Mouse (Mus musculus) heart, postnatal 0 days (tissue): ENCODE results near the gene Tbl1xr1. TPM values are rescaled to one million over a fixed set of nuclear protein-coding genes. Genes with fewer than 3 reads are reported as not detected.

Source experiments
- ATAC-seq: fragments of 200-750 bp; cut with Nextera tagmentation; 2 replicates; pipeline ENCODE4 v1.8.0; 2017; ENCODE audit warnings: low read depth, moderate number of reproducible peaks, moderate library complexity; ENCODE audit not compliant: insufficient read depth
- DNase-seq: peaks from one replicate; pipeline ENCODE4 v3.0.0-alpha.2; 2016; ENCODE audit warnings: low spot score
- H3K27ac ChIP-seq: fragments of 300-500 bp; sonication (generic); 2 replicates; pipeline ENCODE4 v1.5.1; 2014; ENCODE audit warnings: low read depth, mild to moderate bottlenecking
- H3K27me3 ChIP-seq: fragments of 300-500 bp; sonication (generic); 2 replicates; pipeline ENCODE4 v1.6.1; 2014; ENCODE audit warnings: low read length, mixed read lengths; ENCODE audit not compliant: control insufficient read depth, insufficient read depth
- H3K36me3 ChIP-seq: fragments of 300-500 bp; sonication (generic); replicated peaks from 2 replicates; pipeline ENCODE4 v1.6.1; 2014; ENCODE audit warnings: low read length, mixed read lengths; ENCODE audit not compliant: control insufficient read depth, insufficient read depth
- H3K4me1 ChIP-seq: fragments of 300-500 bp; sonication (generic); 2 replicates; pipeline ENCODE4 v1.6.1; 2014; ENCODE audit warnings: antibody characterized with exemption; ENCODE audit not compliant: control insufficient read depth, insufficient read depth
- H3K4me2 ChIP-seq: fragments of 300-500 bp; sonication (generic); 2 replicates; pipeline ENCODE4 v1.6.1; 2014; ENCODE audit warnings: low read depth, mild to moderate bottlenecking, low read length, moderate library complexity
- H3K4me3 ChIP-seq: fragments of 300-500 bp; sonication (generic); 2 replicates; pipeline ENCODE4 v1.5.1; 2014; ENCODE audit warnings: low read depth, low read length
- H3K9ac ChIP-seq: fragments of 300-500 bp; sonication (generic); replicated peaks from 2 replicates; pipeline ENCODE4 v1.6.1; 2014; ENCODE audit warnings: low read depth, low read length, mixed read lengths
- H3K9me3 ChIP-seq: fragments of 300-500 bp; sonication (generic); replicated peaks from 2 replicates; pipeline ENCODE4 v1.6.1; 2016; ENCODE audit warnings: low read length; ENCODE audit not compliant: control insufficient read depth
- CTCF ChIP-seq: IDR thresholded peaks from 2 replicates; pipeline ENCODE4 v1.5.1; 2016; ENCODE audit warnings: antibody characterized with exemption, control low read depth, low read depth
- EP300 ChIP-seq: IDR thresholded peaks from 2 replicates; pipeline ENCODE4 v1.6.1; 2016; ENCODE audit warnings: antibody characterized with exemption, low read depth
- WGBS: fragments of 180-500 bp; shearing (Covaris S2); extraction: QIAGEN DNeasy Blood & Tissue Kit; methylation state at CpG from one replicate; pipeline ENCODE4 v1.1.7; 2014; 5-methylcytosine and 5-hydroxymethylcytosine counted together
- polyA plus RNA-seq: library from polyadenylated mRNA; unstranded; fragments of >200 nt; fragmentation: Nextera tagmentation; extraction: Ambion mirVana; gene quantifications from 2 replicates; pipeline ENCODE4 v1.2.1, GENCODE M21; 2015
- total RNA-seq: library from RNA; depleted of rRNA; stranded (reverse); fragments of >200 nt; gene quantifications from 2 replicates; pipeline ENCODE4 v1.2.3, GENCODE M21; 2014; ENCODE audit warnings: low replicate concordance

The Tbl1xr1 gene
- total and polyA plus RNA-seq, 2 experiments from 2014 or later: 7.7 to 17.2 TPM

GRCm38 (mm10) chr3:22090431-22091265, 14.2 kb downstream of the Tbl1xr1 start:
- WGBS: 46% methylated on average over 8 of the region's 8 CpGs
- H3K4me1 ChIP-seq: peaks cover 42% of the 10 kb centered on the region
- H3K9me3 ChIP-seq: no peaks in the 10 kb centered on the region
- H3K36me3 ChIP-seq: no peaks in the 10 kb centered on the region
- no peaks in the 10 kb centered on the region for H3K27me3 ChIP-seq
- no peak overlapping the region for H3K4me2 ChIP-seq
- H3K27ac ChIP-seq: no peak overlapping the region
- H3K9ac ChIP-seq: no peak overlapping the region
- no peak for TF ChIP-seq CTCF
- TF ChIP-seq EP300: no peak
- DNase-seq (peak; percentile 14), ATAC-seq (peak; percentile 39; the same call in 1 of the 2 replicates)
- H3K4me3 ChIP-seq: no peak overlapping the region

GRCm38 (mm10) chr3:22091266-22091550, 14.8 kb downstream of the Tbl1xr1 start:
- H3K9ac ChIP-seq: no peak overlapping the region
- H3K4me1 ChIP-seq: peaks cover 42% of the 10 kb centered on the region
- H3K9me3 ChIP-seq: no peaks in the 10 kb centered on the region
- WGBS: 74% methylated on average over 3 of the region's 3 CpGs
- ATAC-seq (no peak), DNase-seq (no peak)
- H3K4me3 ChIP-seq: no peak overlapping the region
- no peaks in the 10 kb centered on the region for H3K27me3 ChIP-seq
- no peak for TF ChIP-seq EP300
- no peak for TF ChIP-seq CTCF
- H3K4me2 ChIP-seq: no peak overlapping the region
- no peaks in the 10 kb centered on the region for H3K36me3 ChIP-seq
- H3K27ac ChIP-seq: no peak overlapping the region

- no peak for ATAC-seq
- Histone ChIP-seq H3K4me1 (peaks cover 42% of the 10 kb centered on the region), H3K27ac (no peak overlapping the region), H3K27me3 (no peaks in the 10 kb centered on the region), H3K4me3 (no peak overlapping the region), H3K4me2 (no peak overlapping the region), H3K9ac (no peak overlapping the region), H3K36me3 (no peaks in the 10 kb centered on the region), H3K9me3 (no peaks in the 10 kb centered on the region)
- 88% methylated on average over 3 of the region's 3 CpGs for WGBS
- TF ChIP-seq CTCF: no peak
- no peak for TF ChIP-seq EP300
- no peak for DNase-seq
These were observed 15.2 kb downstream of the Tbl1xr1 start for GRCm38 (mm10) chr3:22091681-22092080.

GRCm38 (mm10) chr3:22092784-22093183, 16.3 kb downstream of the Tbl1xr1 start:
- Histone ChIP-seq H3K4me3 (no peak overlapping the region), H3K4me1 (peaks cover 42% of the 10 kb centered on the region), H3K4me2 (no peak overlapping the region), H3K36me3 (no peaks in the 10 kb centered on the region), H3K9ac (no peak overlapping the region), H3K27ac (no peak overlapping the region), H3K27me3 (no peaks in the 10 kb centered on the region), H3K9me3 (no peaks in the 10 kb centered on the region)
- WGBS: 57% methylated on average over 5 of the region's 5 CpGs
- DNase-seq (no peak), ATAC-seq (no peak)
- TF ChIP-seq EP300 (no peak), CTCF (no peak)

- WGBS: 36% methylated on average over 5 of the region's 5 CpGs
- H3K9ac ChIP-seq: no peak overlapping the region
- TF ChIP-seq CTCF (no peak), EP300 (no peak)
- no peaks in the 10 kb centered on the region for H3K27me3 ChIP-seq
- no peak overlapping the region for H3K4me2 ChIP-seq
- no peak overlapping the region for H3K4me3 ChIP-seq
- H3K9me3 ChIP-seq: no peaks in the 10 kb centered on the region
- DNase-seq: no peak
- H3K36me3 ChIP-seq: no peaks in the 10 kb centered on the region
- H3K4me1 ChIP-seq: peaks cover 15% of the 10 kb centered on the region; the same call in 1 of the 2 replicates
- ATAC-seq: no peak
- no peak overlapping the region for H3K27ac ChIP-seq
These were observed 27.6 kb downstream of the Tbl1xr1 start for GRCm38 (mm10) chr3:22103986-22104515.
